Mouse (Mus musculus) myocyte (in vitro differentiated cells): ENCODE results near the gene Snx14. TPM values are rescaled to one million over a fixed set of nuclear protein-coding genes. Genes with fewer than 3 reads are reported as not detected.
"Not testable (repeated sequence)": the region's sequence is repeated elsewhere in the genome, so short reads cannot be mapped to it uniquely, and the experiment has no call there.

Experiments used
- H3K27me3 ChIP-seq: one replicate; pipeline ENCODE4 v1.6.1; 2011; ENCODE audit not compliant: control insufficient read depth, insufficient read depth, insufficient read length
- H3K36me3 ChIP-seq: one replicate; pipeline ENCODE4 v1.6.1; 2011; ENCODE audit not compliant: control insufficient read depth, insufficient read depth
- H3K4me2 ChIP-seq: one replicate; pipeline ENCODE4 v1.6.1; 2011; ENCODE audit warnings: low read depth, control low read depth
- H3K4me3 ChIP-seq: one replicate; pipeline ENCODE4 v1.5.1; 2011; ENCODE audit warnings: mild to moderate bottlenecking, control low read depth, moderate library complexity
- H3K79me2 ChIP-seq: one replicate; pipeline ENCODE4 v1.6.1; 2011; ENCODE audit not compliant: control insufficient read depth, insufficient read depth
- H3ac ChIP-seq: one replicate; pipeline ENCODE4 v1.6.1; 2011; ENCODE audit not compliant: control insufficient read depth, insufficient read length
- CEBPB ChIP-seq: IDR thresholded peaks from 2 replicates; pipeline ENCODE4 v1.6.1; 2011; ENCODE audit warnings: mild to moderate bottlenecking, moderate library complexity; ENCODE audit not compliant: poor library complexity, insufficient read depth, severe bottlenecking
- E2F4 ChIP-seq: IDR thresholded peaks from one replicate; pipeline ENCODE4 v1.6.1; 2011; ENCODE audit warnings: mild to moderate bottlenecking, control low read depth, moderate library complexity; ENCODE audit not compliant: insufficient read depth
- MAX ChIP-seq: IDR thresholded peaks from one replicate; pipeline ENCODE4 v1.6.1; 2011; ENCODE audit warnings: low read depth, mild to moderate bottlenecking, control low read depth
- MYOD1 ChIP-seq, 3 experiments: IDR thresholded peaks; one replicate each; pipeline ENCODE4 v1.6.1; 2011; ENCODE audit warnings: control low read depth in 2 of 3, low read depth in 2 of 3, mild to moderate bottlenecking in 2 of 3, moderate library complexity in 1 of 3; ENCODE audit not compliant: insufficient read length in 2 of 3, control insufficient read depth in 1 of 3
- MYOG ChIP-seq, 3 experiments: IDR thresholded peaks; one replicate each; pipeline ENCODE4 v1.6.1; 2011; ENCODE audit warnings: control low read depth in 2 of 3, low read depth in 2 of 3, mild to moderate bottlenecking in 2 of 3; ENCODE audit not compliant: insufficient read length in 2 of 3, control insufficient read depth in 1 of 3, insufficient read depth in 1 of 3
- POLR2A ChIP-seq: IDR thresholded peaks from one replicate; pipeline ENCODE4 v1.6.1; 2011; ENCODE audit warnings: low read depth, mild to moderate bottlenecking, control low read depth, moderate library complexity; ENCODE audit not compliant: insufficient read length
- POLR2AphosphoS2 ChIP-seq: IDR thresholded peaks from one replicate; pipeline ENCODE4 v1.6.1; 2011; ENCODE audit warnings: low read depth, control low read depth; ENCODE audit not compliant: insufficient read length
- REST ChIP-seq: IDR thresholded peaks from one replicate; pipeline ENCODE4 v1.6.1; 2011; ENCODE audit warnings: mild to moderate bottlenecking, control low read depth, moderate library complexity; ENCODE audit not compliant: insufficient read depth, insufficient read length
- SRF ChIP-seq: IDR thresholded peaks from one replicate; pipeline ENCODE4 v1.6.1; 2011; ENCODE audit warnings: low read depth; ENCODE audit not compliant: control insufficient read depth, insufficient read length
- TCF12 ChIP-seq: IDR thresholded peaks from one replicate; pipeline ENCODE4 v1.6.1; 2011; ENCODE audit warnings: mild to moderate bottlenecking, control low read depth; ENCODE audit not compliant: poor library complexity, insufficient read depth, severe bottlenecking
- TCF3 ChIP-seq: IDR thresholded peaks from one replicate; pipeline ENCODE4 v1.6.1; 2011; ENCODE audit warnings: low read depth, control low read depth; ENCODE audit not compliant: insufficient read length
- USF1 ChIP-seq: IDR thresholded peaks from one replicate; pipeline ENCODE4 v1.6.1; 2011; ENCODE audit warnings: low read depth, mild to moderate bottlenecking, control low read depth, moderate library complexity
- polyA plus RNA-seq: library from polyadenylated mRNA; unstranded; fragments of >200 nt; fragmentation: generic; extraction: Trizol; gene quantifications from one replicate; pipeline ENCODE4 v1.2.1, GENCODE M21; 2012; ENCODE audit warnings: missing spikeins

Snx14 gene
- polyA plus RNA-seq, 1 experiment = 9.6 TPM

DNA sequence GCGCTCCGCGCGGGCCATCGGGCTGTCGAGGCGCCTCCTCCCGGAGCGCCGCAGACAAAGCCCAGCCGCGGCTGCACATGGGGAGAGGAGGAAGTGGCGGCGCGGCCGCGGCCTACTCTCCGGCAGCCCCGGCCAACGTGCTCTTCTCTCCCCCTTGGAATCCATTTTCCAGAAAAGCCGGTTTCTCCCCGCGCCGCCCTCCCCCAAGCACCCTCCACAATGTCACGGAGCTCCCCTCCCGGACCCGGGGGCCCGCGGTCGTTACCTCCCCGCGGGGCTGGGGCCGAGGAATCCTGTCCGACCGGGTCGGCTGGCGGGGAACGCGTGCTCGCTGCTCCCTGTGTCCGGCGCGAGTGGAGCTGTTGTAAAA lies 43.0 kb upstream of the Snx14 start:
- TF ChIP-seq E2F4 (no peak), MAX (no peak), SRF (no peak), POLR2A (no peak), REST (no peak), TCF12 (no peak), MYOG (IDR thresholded peaks at IDR 0.05; ENCODE audit: control insufficient read depth in 1 of 3, insufficient read depth in 1 of 3, insufficient read length in 2 of 3, low read depth in 2 of 3) (no peak), CEBPB (no peak), MYOD1 (IDR thresholded peaks at IDR 0.05; ENCODE audit: control insufficient read depth in 1 of 3, insufficient read length in 2 of 3, low read depth in 2 of 3) (no peak), USF1 (no peak), POLR2AphosphoS2 (no peak), TCF3 (no peak)
- no peak overlapping the region for H3K4me2 ChIP-seq
- H3K4me3 ChIP-seq = peak overlapping the region; percentile 80
- H3ac ChIP-seq = peak overlapping the region; percentile 97
- H3K79me2 ChIP-seq = peaks cover 46% of the 10 kb centered on the region
- no peaks in the 10 kb centered on the region for H3K27me3 ChIP-seq
- peaks cover 27% of the 10 kb centered on the region for H3K36me3 ChIP-seq

DNA sequence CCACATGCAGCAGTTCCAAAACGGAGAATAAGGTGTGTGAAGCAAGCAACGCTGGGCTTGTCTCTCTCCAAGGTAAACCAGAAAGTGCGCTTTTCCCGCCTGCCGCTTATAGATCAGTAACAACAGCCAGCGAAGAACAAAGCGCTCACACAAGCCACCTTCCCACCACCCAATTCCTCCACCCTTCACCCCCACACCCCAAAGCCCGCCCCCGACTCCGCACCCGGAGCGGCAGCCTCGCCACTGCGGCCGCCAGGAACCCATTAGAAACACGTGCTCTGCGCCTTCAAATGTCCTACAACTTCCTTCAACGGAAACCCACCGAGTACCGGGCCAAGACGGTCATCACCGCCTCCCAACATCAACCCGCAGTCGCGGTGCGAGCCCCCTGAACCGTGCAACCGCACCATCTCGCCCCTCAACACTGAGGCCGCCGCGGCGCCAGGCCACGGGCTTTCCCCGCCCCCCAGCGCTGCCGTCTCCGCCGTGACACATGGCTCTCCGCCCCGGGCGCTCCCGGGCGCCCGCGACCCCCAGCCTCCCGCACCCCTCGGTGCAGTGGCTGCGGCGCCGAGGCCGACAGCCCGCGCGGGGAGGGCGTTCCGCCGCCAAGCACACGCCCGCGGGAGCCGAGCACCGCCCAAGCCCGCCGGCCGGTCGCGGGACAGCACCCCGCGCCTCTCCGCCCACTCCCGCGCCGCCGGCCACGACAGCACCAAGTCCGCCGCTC lies 42.5 kb upstream of the Snx14 start:
- peaks cover 48% of the 10 kb centered on the region for H3K79me2 ChIP-seq

DNA sequence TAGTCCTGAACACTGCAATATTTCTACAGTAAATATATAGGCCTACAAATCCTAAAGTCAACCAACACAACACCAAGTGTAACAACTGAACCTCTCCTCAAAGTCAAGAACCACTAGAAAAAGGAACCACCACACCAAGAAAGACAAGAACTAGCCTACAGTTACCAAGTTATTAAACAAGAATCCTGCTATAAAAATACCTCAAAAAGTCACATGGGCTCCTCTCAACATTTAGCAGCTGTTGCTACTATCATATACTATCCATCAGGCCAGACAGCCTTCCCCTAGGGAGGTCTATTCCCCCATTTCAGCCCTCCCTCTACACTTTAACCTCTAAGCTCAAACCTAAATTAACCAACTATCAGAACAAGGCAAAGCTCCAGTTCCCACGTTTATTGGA lies 41.4 kb upstream of the Snx14 start:
- peaks cover 60% of the 10 kb centered on the region for H3K79me2 ChIP-seq
- no peak for TF ChIP-seq SRF
- TF ChIP-seq E2F4 = no peak
- no peak for TF ChIP-seq TCF12
- peak; percentile 82 for TF ChIP-seq USF1
- no peak for TF ChIP-seq POLR2AphosphoS2
- no peak for TF ChIP-seq REST
- no peaks in the 10 kb centered on the region for H3K27me3 ChIP-seq
- H3K4me3 ChIP-seq = peak overlapping the region; percentile 80
- H3ac ChIP-seq = no peak overlapping the region
- H3K36me3 ChIP-seq = peaks cover 43% of the 10 kb centered on the region
- H3K4me2 ChIP-seq = peak overlapping the region; percentile 76

More for the DNA sequence above, 42.5 kb upstream of the Snx14 start:
- Histone ChIP-seq H3K27me3 (no peaks in the 10 kb centered on the region), H3K4me3 (peak overlapping the region; percentile 80), H3K4me2 (peak overlapping the region; percentile 76), H3ac (peak overlapping the region; percentile 97), H3K36me3 (peaks cover 32% of the 10 kb centered on the region)
- TF ChIP-seq POLR2A (peak; percentile 20), POLR2AphosphoS2 (peak; percentile 48), TCF3 (no peak)

DNA sequence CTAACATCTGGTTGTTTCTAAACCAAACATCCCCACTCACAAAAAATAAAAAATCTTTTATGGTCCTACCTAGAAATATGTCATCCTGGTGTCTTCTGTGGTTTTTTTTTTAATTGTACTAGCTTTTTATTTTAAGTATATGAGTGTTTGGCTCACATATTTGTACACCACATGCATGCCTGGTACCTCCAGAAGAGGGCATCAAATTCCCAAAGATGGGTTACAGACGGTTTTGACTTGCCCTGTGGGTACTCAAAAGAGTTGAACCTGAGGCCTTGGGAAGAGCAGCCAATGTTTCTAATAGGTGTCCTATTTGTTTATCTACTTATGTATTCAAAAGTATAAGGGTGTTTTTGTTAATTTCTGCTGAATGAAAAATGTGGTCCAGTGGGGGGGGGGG lies 37.4 kb upstream of the Snx14 start:
- Histone ChIP-seq H3K79me2 (peaks cover 97% of the 10 kb centered on the region), H3K27me3 (no peaks in the 10 kb centered on the region), H3K4me2 (no peak overlapping the region), H3K36me3 (peaks cover 77% of the 10 kb centered on the region), H3ac (no peak overlapping the region), H3K4me3 (no peak overlapping the region)
- TF ChIP-seq TCF3 = no peak
- no peak for TF ChIP-seq POLR2A
- no peak for TF ChIP-seq SRF
- TF ChIP-seq TCF12 = no peak
- no peak for TF ChIP-seq E2F4
- no peak for TF ChIP-seq MYOG (IDR thresholded peaks at IDR 0.05; ENCODE audit: control insufficient read depth in 1 of 3, insufficient read depth in 1 of 3, insufficient read length in 2 of 3, low read depth in 2 of 3)
- no peak for TF ChIP-seq MYOD1 (IDR thresholded peaks at IDR 0.05; ENCODE audit: control insufficient read depth in 1 of 3, insufficient read length in 2 of 3, low read depth in 2 of 3)
- TF ChIP-seq USF1 = no peak
- no peak for TF ChIP-seq MAX
- no peak for TF ChIP-seq REST
- no peak for TF ChIP-seq POLR2AphosphoS2
- TF ChIP-seq CEBPB = no peak

DNA sequence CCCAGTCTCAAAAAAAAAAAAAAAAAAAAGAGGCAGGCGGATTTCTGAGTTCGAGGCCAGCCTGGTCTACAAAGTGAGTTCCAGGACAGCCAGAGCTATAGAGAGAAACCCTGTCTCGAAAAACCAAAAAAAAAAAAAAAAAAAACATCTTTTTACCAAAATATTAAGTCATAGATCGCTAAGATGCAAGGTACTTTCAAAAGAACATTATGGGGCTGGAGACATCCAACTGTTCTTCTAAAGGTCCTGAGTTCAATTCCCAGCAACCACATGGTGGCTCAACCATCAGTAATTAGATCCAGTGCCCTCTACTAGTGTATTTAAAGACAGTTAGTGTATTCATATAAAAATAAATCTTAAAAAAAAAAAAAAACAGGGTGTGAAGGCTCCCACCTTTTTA lies 22.3 kb upstream of the Snx14 start:
- H3K4me3 ChIP-seq, H3ac ChIP-seq, H3K4me2 ChIP-seq, H3K27me3 ChIP-seq: not testable (repeated sequence)
- H3K36me3 ChIP-seq = peaks cover 81% of the 10 kb centered on the region
- H3K79me2 ChIP-seq = peaks cover 64% of the 10 kb centered on the region
